Mouse (Mus musculus) heart, adult 9 months (tissue): Measurements from ENCODE around the gene Lgi4.

Experiments
- DNase-seq, 2 experiments: peaks; one replicate each; pipeline ENCODE4 v3.0.0; 2022; ENCODE audit warnings: low spot score in 2 of 2

The Lgi4 gene

GRCm38 (mm10) chr7:31059108-31059507 is at the start of gene Lgi4:
TSS of gene Lgi4 (plus strand) at chr7:31059342.
- peak; percentile 85 to 90 for DNase-seq

GRCm38 (mm10) chr7:31012971-31013370 is 46.2 kb upstream of the Lgi4 start:
- DNase-seq = no peak

- DNase-seq = no peak
Measured at GRCm38 (mm10) chr7:31017104-31017901, 41.8 kb upstream of the Lgi4 start.

GRCm38 (mm10) chr7:31028609-31029008 is 30.5 kb upstream of the Lgi4 start:
- no peak for DNase-seq

- no peak for DNase-seq
Measured at GRCm38 (mm10) chr7:31030717-31031116, 28.4 kb upstream of the Lgi4 start.

- DNase-seq = no peak
Measured at GRCm38 (mm10) chr7:31031731-31032130, 27.4 kb upstream of the Lgi4 start.

- DNase-seq = peak in 1 of 2 experiments; percentile 54
Measured at GRCm38 (mm10) chr7:31033409-31034165, 25.6 kb upstream of the Lgi4 start.

GRCm38 (mm10) chr7:31034789-31035188 is 24.4 kb upstream of the Lgi4 start:
- DNase-seq = no peak

- no peak for DNase-seq
Measured at GRCm38 (mm10) chr7:31035291-31035690, 23.9 kb upstream of the Lgi4 start.

GRCm38 (mm10) chr7:31036917-31037316 is 22.2 kb upstream of the Lgi4 start:
- no peak for DNase-seq

- no peak for DNase-seq
Measured at GRCm38 (mm10) chr7:31037675-31038074, 21.5 kb upstream of the Lgi4 start.

- no peak for DNase-seq
Measured at GRCm38 (mm10) chr7:31039011-31039410, 20.1 kb upstream of the Lgi4 start.

- no peak for DNase-seq
Measured at GRCm38 (mm10) chr7:31040281-31041022, 18.7 kb upstream of the Lgi4 start.

- no peak for DNase-seq
Measured at GRCm38 (mm10) chr7:31041023-31041407, 18.1 kb upstream of the Lgi4 start.

- peak; percentile 77 to 79 for DNase-seq
Measured at GRCm38 (mm10) chr7:31041662-31042315, 17.4 kb upstream of the Lgi4 start.

GRCm38 (mm10) chr7:31042431-31042910 is 16.7 kb upstream of the Lgi4 start, which contains the start of gene Fxyd5:
TSS of gene Fxyd5 (minus strand) at chr7:31042481.
- no peak for DNase-seq

- no peak for DNase-seq
Measured at GRCm38 (mm10) chr7:31049135-31049845, 9.9 kb upstream of the Lgi4 start.

- DNase-seq = no peak
Measured at GRCm38 (mm10) chr7:31049846-31050281, 9.3 kb upstream of the Lgi4 start.

GRCm38 (mm10) chr7:31050487-31050886 is 8.7 kb upstream of the Lgi4 start:
- no peak for DNase-seq

GRCm38 (mm10) chr7:31050921-31051320 is 8.2 kb upstream of the Lgi4 start:
- DNase-seq = no peak
